Comparison of ENCODE assay signal across 10 mouse cellular contexts in the genomic region with DNA sequence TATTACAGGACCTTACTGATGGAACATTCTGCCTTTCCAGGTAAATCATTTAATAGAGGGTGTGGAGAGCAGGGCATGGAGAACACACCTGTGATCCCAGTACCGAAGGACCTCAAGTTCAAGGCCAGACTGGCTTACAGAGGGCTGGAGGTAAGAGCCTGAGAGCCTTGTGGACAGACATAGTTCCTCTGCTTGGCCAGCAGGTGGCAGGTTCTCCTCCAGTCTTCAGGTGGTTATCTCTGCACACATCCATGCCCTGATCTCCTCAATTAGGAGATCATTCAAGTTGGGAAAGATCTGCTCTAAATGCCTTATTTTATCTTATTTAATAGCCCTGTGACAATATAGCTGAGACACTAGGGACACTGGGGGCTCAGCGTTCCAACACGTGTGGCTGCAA. TPM values are rescaled to one million over a fixed set of nuclear protein-coding genes. Genes with fewer than 3 reads are reported as not detected.
A peak's percentile ranks its signal among the peaks of the same experiment; 100 is the strongest.
DNase-seq lines count a peak whose midpoint lies in the region; ATAC-seq lines count a peak whose summit lies in the region.
"Had no signal": no experiment of that assay in that cellular context is flagged by ENCODE, and none has a peak within 500 bp of the region (broad histone marks: within the 10 kb centered on the region; RNA-seq: fewer than 3 reads in every experiment).

No protein-coding gene starts in this region.

- no peak for ATAC-seq in CD4-positive, CD25-positive, alpha-beta regulatory T cell, adult 4 months
- peak; percentile 66 for ATAC-seq in neutrophil, adult 5-6 weeks (ENCODE audit: extremely low read depth, insufficient number of reproducible peaks, low FRiP score, poor library complexity, severe bottlenecking)
- no peak for ATAC-seq in monocyte, adult 5-6 weeks (replicated peaks; ENCODE audit: insufficient number of reproducible peaks, low FRiP score, low TSS enrichment, poor library complexity, severe bottlenecking)
- ATAC-seq in hindbrain, embryonic 13.5 days (ENCODE audit: low FRiP score), result no peak

- 64% methylated on average over 3 of the region's 3 CpGs for WGBS in hindbrain, embryonic 13.5 days

- H3K27me3 ChIP-seq in hindbrain, embryonic 13.5 days, result no peaks in the 10 kb centered on the region
- H3K27me3 ChIP-seq: heart, embryonic 13.5 days had no signal

- H3K27ac ChIP-seq in hindbrain, embryonic 13.5 days, result no peak overlapping the region
- H3K27ac ChIP-seq: heart, embryonic 13.5 days had no signal

- no peak overlapping the region for H3K4me2 ChIP-seq in hindbrain, embryonic 13.5 days
- H3K4me2 ChIP-seq: heart, embryonic 13.5 days had no signal

- H3K9me3 ChIP-seq in hindbrain, embryonic 13.5 days, result no peaks in the 10 kb centered on the region
- H3K9me3 ChIP-seq: heart, embryonic 13.5 days had no signal

- no peaks in the 10 kb centered on the region for H3K4me1 ChIP-seq in hindbrain, embryonic 13.5 days (replicated peaks)
- H3K4me1 ChIP-seq: heart, embryonic 13.5 days had no signal

- H3K36me3 ChIP-seq in hindbrain, embryonic 13.5 days, result no peaks in the 10 kb centered on the region
- H3K36me3 ChIP-seq: heart, embryonic 13.5 days had no signal

- no peak overlapping the region for H3K4me3 ChIP-seq in hindbrain, embryonic 13.5 days
- H3K4me3 ChIP-seq: heart, embryonic 13.5 days had no signal

- DNase-seq in CD4-positive, CD25-positive, alpha-beta regulatory T cell, adult 2 months (ENCODE audit: low read depth, low spot score), result peak; percentile 64
- DNase-seq in kidney, postnatal 14 days, result peak; percentile 2
- no peak for DNase-seq in kidney, adult 8-10 months
- DNase-seq in NIH3T3 (ENCODE audit: low read depth), result peak; percentile 24

- H3K9ac ChIP-seq in hindbrain, embryonic 13.5 days, result no peak overlapping the region
- H3K9ac ChIP-seq: heart, embryonic 13.5 days had no signal

RNA-seq across cellular contexts. Expression of a gene that starts 11.3 kb away (rescaled TPM):
- not detected for polyA plus RNA-seq in CD4-positive, CD25-positive, alpha-beta regulatory T cell, adult 4 months (2017; shearing (Covaris generic))
- 22.2 and 28.1 TPM in 2 replicates for total RNA-seq in neutrophil, adult 5-6 weeks (2017)
- not detected in 3 replicates for total RNA-seq in monocyte, adult 5-6 weeks (2017)
- not detected in 2 replicates for polyA plus RNA-seq in hindbrain, embryonic 13.5 days (2015; fragmentation: Nextera tagmentation; extraction: Ambion mirVana)
- polyA plus RNA-seq: heart, embryonic 13.5 days; limb, embryonic 11.5 days had no signal

RNA-seq across cellular contexts. Expression of a gene that starts 32.0 kb away (rescaled TPM):
- 10 to 100 TPM in 1 of 2 experiments, 1 to 10 TPM in 1; 7.2 to 11.2 TPM for polyA plus RNA-seq in CD4-positive, CD25-positive, alpha-beta regulatory T cell, adult 4 months (2017; shearing (Covaris generic))
- total RNA-seq in neutrophil, adult 5-6 weeks (2017), result 83.9 TPM in 2 replicates
- total RNA-seq in monocyte, adult 5-6 weeks (2017), result 64.9 to 239 TPM (median 82.4 TPM) in 3 replicates
- polyA plus RNA-seq in hindbrain, embryonic 13.5 days (2015; fragmentation: Nextera tagmentation; extraction: Ambion mirVana), result not detected in 2 replicates

Comparison
In these comparisons a context has a peak if more than half of its experiments do, and no peak if none do; other contexts are left out.
1. DNase-seq: peak in CD4-positive, CD25-positive, alpha-beta regulatory T cell, adult 2 months (single experiment), kidney, postnatal 14 days (single experiment) and NIH3T3 (single experiment); none in kidney, adult 8-10 months (0 of 2).
2. RNA of a gene that starts 11.3 kb away (total RNA-seq): 22.2 to 28.1 TPM in neutrophil, adult 5-6 weeks; not detected in monocyte, adult 5-6 weeks; every median in the first group is over 10 times any median in the second.